Mouse (Mus musculus): Measurements from ENCODE around the gene Arpin. TPM values are rescaled to one million over a fixed set of nuclear protein-coding genes. Genes with fewer than 3 reads are reported as not detected.
A peak's percentile ranks its signal among the peaks of the same experiment; 100 is the strongest.

Arpin gene
- polyA plus RNA-seq, 1 experiment from 2014 or later = 20.6 TPM

DNA sequence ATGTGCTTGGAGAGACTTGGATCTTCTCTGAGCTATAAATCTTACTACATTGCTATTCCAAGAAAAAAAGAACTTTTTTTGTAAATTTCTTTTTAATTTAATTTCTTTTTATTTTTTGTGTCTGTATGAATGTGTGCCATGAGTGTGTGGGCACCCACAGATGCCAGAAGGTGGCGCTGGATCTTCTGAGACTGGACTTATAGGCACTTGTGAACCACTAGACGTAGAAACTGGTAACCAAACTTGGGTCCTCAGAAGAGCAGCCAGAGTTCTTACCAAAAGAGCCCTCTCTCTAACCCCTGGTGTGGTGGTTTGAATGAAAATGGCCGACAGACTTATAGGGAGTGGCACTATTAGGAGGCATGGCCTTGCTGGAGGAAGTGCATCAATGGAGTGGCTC lies 15.9 kb upstream of the Arpin start:
- no peak overlapping the region for H3K27ac ChIP-seq (replicated peaks; ENCODE audit: low read depth, low read length)
- WGBS = 76% methylated on average over 3 of the region's 3 CpGs
- H3K9me3 ChIP-seq (replicated peaks; ENCODE audit: control insufficient read depth, low read length) = no peaks in the 10 kb centered on the region
- no peak overlapping the region for H3K4me2 ChIP-seq (ENCODE audit: low read depth, low read length)
- H3K9ac ChIP-seq (replicated peaks; ENCODE audit: low read length) = no peak overlapping the region
- ATAC-seq (replicated peaks; ENCODE audit: insufficient number of reproducible peaks, low FRiP score, low TSS enrichment, low read depth) (no peak), DNase-seq (ENCODE audit: low spot score) (no peak)
- no peaks in the 10 kb centered on the region for H3K27me3 ChIP-seq (ENCODE audit: control insufficient read depth, insufficient read depth, low read length)
- H3K4me3 ChIP-seq (ENCODE audit: low read depth, low read length) = no peak overlapping the region
- H3K36me3 ChIP-seq (replicated peaks; ENCODE audit: control insufficient read depth, insufficient read depth, low read depth, low read length) = no peaks in the 10 kb centered on the region
- no peaks in the 10 kb centered on the region for H3K4me1 ChIP-seq (ENCODE audit: control insufficient read depth, insufficient read depth, low read length)

- no peak for ATAC-seq (replicated peaks; ENCODE audit: insufficient number of reproducible peaks, low FRiP score, low TSS enrichment, low read depth)
- H3K9me3 ChIP-seq (replicated peaks; ENCODE audit: control insufficient read depth, low read length) = no peaks in the 10 kb centered on the region
- no peak overlapping the region for H3K27ac ChIP-seq (replicated peaks; ENCODE audit: low read depth, low read length)
- no peaks in the 10 kb centered on the region for H3K36me3 ChIP-seq (replicated peaks; ENCODE audit: control insufficient read depth, insufficient read depth, low read depth, low read length)
- H3K4me2 ChIP-seq (ENCODE audit: low read depth, low read length) = no peak overlapping the region
- no peaks in the 10 kb centered on the region for H3K27me3 ChIP-seq (ENCODE audit: control insufficient read depth, insufficient read depth, low read length)
- no peaks in the 10 kb centered on the region for H3K4me1 ChIP-seq (ENCODE audit: control insufficient read depth, insufficient read depth, low read length)
- no peak overlapping the region for H3K4me3 ChIP-seq (ENCODE audit: low read depth, low read length)
- WGBS = 71% methylated on average over 6 of the region's 6 CpGs
- no peak for DNase-seq (ENCODE audit: low spot score)
- H3K9ac ChIP-seq (replicated peaks; ENCODE audit: low read length) = no peak overlapping the region
Observed at GRCm38 (mm10) chr7:79950236-79950635, 15.1 kb upstream of the Arpin start.

DNA sequence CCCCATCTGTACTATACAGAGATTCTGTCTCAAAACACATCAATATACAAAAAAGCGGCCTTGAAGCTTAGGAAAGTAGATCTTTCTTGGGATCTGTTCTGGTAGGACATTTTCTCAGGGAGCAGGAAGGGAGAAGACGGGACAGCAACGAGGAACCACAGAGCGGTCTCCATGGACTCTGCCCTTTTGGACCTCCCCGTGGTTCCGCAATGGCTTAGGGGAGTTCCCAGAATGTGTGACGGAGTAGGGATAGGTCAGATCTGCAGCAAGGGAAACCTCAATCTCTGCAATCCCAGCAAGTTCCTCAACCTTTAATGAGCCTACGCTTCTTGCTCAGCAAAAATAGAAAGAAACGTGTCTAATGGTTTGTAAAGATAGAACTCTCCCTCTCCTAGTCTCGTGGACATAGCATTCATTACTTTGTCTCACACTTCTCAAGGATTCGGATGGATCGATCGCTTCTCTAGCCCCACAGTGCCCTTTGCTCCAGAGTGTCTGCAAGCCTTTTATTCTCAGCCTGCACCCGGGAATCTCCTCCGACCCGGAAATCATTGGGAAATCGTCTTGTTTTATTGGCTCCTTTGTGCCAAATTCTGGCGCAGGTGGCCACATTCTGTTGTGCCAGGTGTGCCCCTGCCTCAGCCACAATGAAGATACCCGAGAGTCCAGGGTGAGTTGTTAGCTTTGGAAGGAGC lies 499 bp upstream of the Arpin start:
- Histone ChIP-seq H3K27me3 (ENCODE audit: control insufficient read depth, insufficient read depth, low read length) (no peaks in the 10 kb centered on the region), H3K4me3 (ENCODE audit: low read depth, low read length) (peak overlapping the region; percentile 50), H3K9ac (replicated peaks; ENCODE audit: low read length) (peak overlapping the region; percentile 72), H3K4me1 (ENCODE audit: control insufficient read depth, insufficient read depth, low read length) (peaks cover 3% of the 10 kb centered on the region; the same call in 1 of the 2 replicates), H3K9me3 (replicated peaks; ENCODE audit: control insufficient read depth, low read length) (no peaks in the 10 kb centered on the region), H3K4me2 (ENCODE audit: low read depth, low read length) (peak overlapping the region; percentile 68), H3K27ac (replicated peaks; ENCODE audit: low read depth, low read length) (no peak overlapping the region), H3K36me3 (replicated peaks; ENCODE audit: control insufficient read depth, insufficient read depth, low read depth, low read length) (no peaks in the 10 kb centered on the region)
- 16% methylated on average over 19 of the region's 19 CpGs for WGBS
- ATAC-seq (replicated peaks; ENCODE audit: insufficient number of reproducible peaks, low FRiP score, low TSS enrichment, low read depth) (no peak; the same call in 1 of the 2 replicates), DNase-seq (ENCODE audit: low spot score) (peak; percentile 26)

DNA sequence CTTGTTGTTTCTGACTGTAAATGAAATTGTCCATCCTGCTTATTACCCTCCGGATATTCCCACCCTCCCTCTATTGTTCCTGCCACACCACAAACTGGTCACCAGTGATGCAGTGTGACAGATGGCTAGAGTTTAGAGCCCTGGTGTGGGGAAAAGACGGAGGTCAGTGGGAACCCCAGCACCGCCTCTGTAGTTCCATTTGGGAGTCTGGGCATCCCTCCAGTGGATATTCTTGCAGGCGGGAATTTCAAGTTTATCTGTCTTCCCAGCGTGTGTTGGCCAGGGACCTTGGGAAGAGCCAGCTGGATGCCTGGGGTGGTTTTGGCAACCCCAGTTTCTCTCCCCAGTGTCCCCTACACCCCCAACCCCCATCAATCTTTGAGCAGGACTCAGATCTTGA lies 698 bp downstream of the Arpin start:
- Histone ChIP-seq H3K9me3 (replicated peaks; ENCODE audit: control insufficient read depth, low read length) (no peaks in the 10 kb centered on the region), H3K4me1 (ENCODE audit: control insufficient read depth, insufficient read depth, low read length) (peaks cover 3% of the 10 kb centered on the region; the same call in 1 of the 2 replicates), H3K9ac (replicated peaks; ENCODE audit: low read length) (peak overlapping the region; percentile 72), H3K27ac (replicated peaks; ENCODE audit: low read depth, low read length) (no peak overlapping the region), H3K27me3 (ENCODE audit: control insufficient read depth, insufficient read depth, low read length) (no peaks in the 10 kb centered on the region), H3K4me2 (ENCODE audit: low read depth, low read length) (peak overlapping the region; percentile 68), H3K36me3 (replicated peaks; ENCODE audit: control insufficient read depth, insufficient read depth, low read depth, low read length) (no peaks in the 10 kb centered on the region), H3K4me3 (ENCODE audit: low read depth, low read length) (peak overlapping the region; percentile 50)
- no peak for ATAC-seq (replicated peaks; ENCODE audit: insufficient number of reproducible peaks, low FRiP score, low TSS enrichment, low read depth)
- DNase-seq (ENCODE audit: low spot score) = no peak
- 46% methylated on average over 5 of the region's 5 CpGs for WGBS

DNA sequence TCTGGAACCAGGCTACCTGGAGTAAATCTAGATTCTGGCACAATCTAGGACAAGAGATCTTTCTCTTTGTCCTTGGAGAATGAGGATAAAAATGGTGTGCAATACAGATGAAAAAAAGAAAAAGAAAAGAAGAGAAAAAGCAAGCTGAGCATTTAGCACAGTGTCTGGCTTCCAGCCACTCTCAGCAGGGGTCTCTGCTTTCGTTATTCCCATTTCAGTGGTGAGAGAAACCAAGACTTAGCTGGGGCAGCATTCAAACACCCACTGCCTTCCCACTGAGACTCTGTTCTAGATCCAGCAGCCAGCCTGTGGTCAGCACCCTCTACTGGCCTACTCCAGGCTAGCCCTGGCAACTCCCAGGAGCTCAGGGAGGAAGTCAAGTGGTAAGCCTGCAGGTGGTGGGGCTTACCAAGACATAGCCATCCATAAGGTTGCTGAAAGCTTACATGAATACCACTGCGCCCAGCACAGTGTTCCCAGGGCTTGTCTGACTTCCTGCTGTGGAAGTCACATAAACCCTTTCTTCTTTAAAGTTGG lies 6.6 kb downstream of the Arpin start:
- H3K27me3 ChIP-seq (ENCODE audit: control insufficient read depth, insufficient read depth, low read length) = no peaks in the 10 kb centered on the region
- H3K4me1 ChIP-seq (ENCODE audit: control insufficient read depth, insufficient read depth, low read length) = no peaks in the 10 kb centered on the region
- ATAC-seq (replicated peaks; ENCODE audit: insufficient number of reproducible peaks, low FRiP score, low TSS enrichment, low read depth) = no peak
- H3K4me3 ChIP-seq (ENCODE audit: low read depth, low read length) = no peak overlapping the region
- no peak for DNase-seq (ENCODE audit: low spot score)
- 77% methylated on average over 2 of the region's 2 CpGs for WGBS
- no peak overlapping the region for H3K4me2 ChIP-seq (ENCODE audit: low read depth, low read length)
- H3K9ac ChIP-seq (replicated peaks; ENCODE audit: low read length) = no peak overlapping the region
- no peaks in the 10 kb centered on the region for H3K36me3 ChIP-seq (replicated peaks; ENCODE audit: control insufficient read depth, insufficient read depth, low read depth, low read length)
- H3K9me3 ChIP-seq (replicated peaks; ENCODE audit: control insufficient read depth, low read length) = no peaks in the 10 kb centered on the region
- no peak overlapping the region for H3K27ac ChIP-seq (replicated peaks; ENCODE audit: low read depth, low read length)

DNA sequence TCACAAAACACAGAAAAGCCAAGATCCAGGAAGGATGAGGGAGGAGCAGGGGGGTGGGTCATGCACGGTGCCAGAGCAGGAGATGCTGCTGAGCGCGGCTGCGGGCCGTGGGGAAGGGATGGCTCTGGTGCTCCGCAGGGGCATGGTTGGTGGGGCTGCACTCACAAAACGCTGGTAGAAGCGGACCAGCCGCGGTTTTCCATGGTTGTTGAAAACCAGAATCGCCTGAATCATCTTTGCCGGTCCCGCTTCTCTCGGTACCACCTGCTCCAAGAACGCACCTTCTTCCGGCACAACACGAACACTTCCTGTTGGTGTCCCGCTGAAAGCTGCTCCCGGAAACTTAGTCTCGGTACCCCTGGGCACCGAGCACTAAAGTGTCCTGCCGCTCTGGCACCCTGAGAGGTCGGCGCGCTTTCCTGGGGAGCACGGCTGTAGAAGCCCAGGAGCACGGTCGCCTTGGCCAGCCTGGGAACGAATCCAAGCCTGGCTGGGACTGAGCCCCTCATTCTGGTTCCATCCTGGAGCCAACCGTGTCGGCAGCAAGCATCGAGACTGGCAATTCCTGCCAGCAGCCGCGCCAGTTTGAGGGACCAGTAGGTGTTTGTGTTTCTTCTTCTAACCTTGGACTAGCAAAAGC lies 14.7 kb downstream of the Arpin start, which contains the start of gene Ap3s2:
Ap3s2 (minus strand) TSS at position 306 of the 640 bp plus-strand sequence.
- DNase-seq (ENCODE audit: low spot score) (peak; percentile 91), ATAC-seq (replicated peaks; ENCODE audit: insufficient number of reproducible peaks, low FRiP score, low TSS enrichment, low read depth) (peak; percentile 95)
- Histone ChIP-seq H3K27me3 (ENCODE audit: control insufficient read depth, insufficient read depth, low read length) (no peaks in the 10 kb centered on the region), H3K36me3 (replicated peaks; ENCODE audit: control insufficient read depth, insufficient read depth, low read depth, low read length) (no peaks in the 10 kb centered on the region), H3K4me1 (ENCODE audit: control insufficient read depth, insufficient read depth, low read length) (peaks cover 3% of the 10 kb centered on the region; the same call in 1 of the 2 replicates), H3K9me3 (replicated peaks; ENCODE audit: control insufficient read depth, low read length) (no peaks in the 10 kb centered on the region), H3K9ac (replicated peaks; ENCODE audit: low read length) (peak within 1 kb of the TSS; percentile 77), H3K4me3 (ENCODE audit: low read depth, low read length) (peak within 1 kb of the TSS; percentile 68), H3K4me2 (ENCODE audit: low read depth, low read length) (peak within 1 kb of the TSS; percentile 68), H3K27ac (replicated peaks; ENCODE audit: low read depth, low read length) (no peak within 1 kb of the TSS)
- under 1% methylated on average over 34 of the region's 34 CpGs for WGBS

GRCm38 (mm10) chr7:79914556-79914955 lies 20.6 kb downstream of the Arpin start:
- H3K9me3 ChIP-seq (replicated peaks; ENCODE audit: control insufficient read depth, low read length) = no peaks in the 10 kb centered on the region
- WGBS = 78% methylated on average over 3 of the region's 3 CpGs
- H3K4me2 ChIP-seq (ENCODE audit: low read depth, low read length) = no peak overlapping the region
- ATAC-seq (replicated peaks; ENCODE audit: insufficient number of reproducible peaks, low FRiP score, low TSS enrichment, low read depth) (no peak), DNase-seq (ENCODE audit: low spot score) (peak; percentile 69)
- no peak overlapping the region for H3K4me3 ChIP-seq (ENCODE audit: low read depth, low read length)
- H3K27ac ChIP-seq (replicated peaks; ENCODE audit: low read depth, low read length) = no peak overlapping the region
- no peaks in the 10 kb centered on the region for H3K27me3 ChIP-seq (ENCODE audit: control insufficient read depth, insufficient read depth, low read length)
- no peak overlapping the region for H3K9ac ChIP-seq (replicated peaks; ENCODE audit: low read length)
- peaks cover under 1% of the 10 kb centered on the region; the same call in 1 of the 2 replicates for H3K4me1 ChIP-seq (ENCODE audit: control insufficient read depth, insufficient read depth, low read length)
- H3K36me3 ChIP-seq (replicated peaks; ENCODE audit: control insufficient read depth, insufficient read depth, low read depth, low read length) = no peaks in the 10 kb centered on the region; the same call in 1 of the 2 replicates

DNA sequence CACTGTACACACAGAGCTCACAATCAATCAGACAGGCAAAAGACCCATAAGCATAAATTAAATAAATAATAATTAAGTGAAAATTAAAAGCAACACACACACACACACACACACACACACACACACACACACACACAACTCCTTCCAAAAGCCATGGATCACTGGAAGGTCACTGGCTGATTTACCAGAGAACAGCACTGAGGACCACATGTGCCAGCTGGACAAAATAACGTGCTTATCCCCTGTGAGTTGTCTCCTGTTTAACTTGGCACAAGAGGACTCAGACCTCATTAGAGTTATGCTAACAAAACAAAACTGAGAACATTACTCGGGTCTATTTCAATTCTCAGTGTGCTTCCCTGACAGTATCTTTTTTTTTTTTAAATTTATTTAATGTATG lies 27.8 kb downstream of the Arpin start:
- Histone ChIP-seq H3K4me1 (ENCODE audit: control insufficient read depth, insufficient read depth, low read length) (no peaks in the 10 kb centered on the region), H3K36me3 (replicated peaks; ENCODE audit: control insufficient read depth, insufficient read depth, low read depth, low read length) (no peaks in the 10 kb centered on the region; the same call in none of the 2 replicates), H3K4me3 (ENCODE audit: low read depth, low read length) (no peak overlapping the region), H3K27me3 (ENCODE audit: control insufficient read depth, insufficient read depth, low read length) (no peaks in the 10 kb centered on the region), H3K9ac (replicated peaks; ENCODE audit: low read length) (no peak overlapping the region), H3K9me3 (replicated peaks; ENCODE audit: control insufficient read depth, low read length) (no peaks in the 10 kb centered on the region), H3K27ac (replicated peaks; ENCODE audit: low read depth, low read length) (no peak overlapping the region), H3K4me2 (ENCODE audit: low read depth, low read length) (no peak overlapping the region)
- WGBS = 63% methylated on average over 2 of the region's 2 CpGs
- DNase-seq (ENCODE audit: low spot score) (no peak), ATAC-seq (replicated peaks; ENCODE audit: insufficient number of reproducible peaks, low FRiP score, low TSS enrichment, low read depth) (no peak)
